8 mouse cellular contexts compared by ENCODE assay signal in the genomic region with DNA sequence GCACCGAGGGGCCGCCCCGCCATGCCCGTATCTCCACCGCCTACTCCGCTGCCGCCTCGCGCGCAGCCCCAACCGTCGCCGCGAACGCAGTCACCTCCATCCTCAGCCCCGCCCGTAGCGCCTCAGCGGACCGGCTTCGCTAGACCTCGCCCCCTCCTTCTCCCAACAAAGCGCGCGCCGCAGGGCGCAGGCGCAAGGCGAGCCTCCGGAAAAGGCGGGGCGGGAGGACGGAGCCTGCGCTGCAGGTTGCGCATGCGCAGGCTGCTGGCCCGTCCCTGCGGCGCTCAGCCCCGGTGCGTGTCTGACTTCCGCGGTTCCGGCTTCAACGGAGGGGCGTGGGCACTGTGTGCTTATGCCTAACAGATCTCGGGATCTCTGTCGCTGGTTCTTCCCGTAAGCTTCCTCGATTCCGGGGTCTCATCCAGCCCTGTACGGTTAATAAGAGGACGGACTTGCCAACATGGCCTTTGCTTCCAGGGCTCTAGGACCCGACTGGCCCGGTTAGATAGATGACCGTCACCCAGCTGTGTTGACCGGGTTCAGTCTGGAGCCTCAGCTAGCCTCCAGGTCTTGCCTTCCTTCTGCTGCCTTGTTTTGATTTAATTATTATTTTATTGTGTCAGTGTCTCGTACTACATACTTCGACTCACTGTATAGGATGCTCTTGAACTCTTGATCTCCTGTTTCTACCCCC. TPM values are rescaled to one million over a fixed set of nuclear protein-coding genes. Genes with fewer than 3 reads are reported as not detected.
A peak's percentile ranks its signal among the peaks of the same experiment; 100 is the strongest.
DNase-seq lines count a peak whose midpoint lies in the region; ATAC-seq lines count a peak whose summit lies in the region.

A gene (minus strand): TSS at position 201 of the 694 bp plus-strand sequence.

- H3K9ac ChIP-seq in intestine, embryonic 14.5 days (ENCODE audit: low read length) = peak within 1 kb of the TSS; percentile 77

- no peaks in the 10 kb centered on the region for H3K36me3 ChIP-seq in intestine, embryonic 14.5 days (ENCODE audit: control insufficient read depth, insufficient read depth, low read length)

- peak within 1 kb of the TSS; percentile 94 for H3K4me2 ChIP-seq in intestine, embryonic 14.5 days (ENCODE audit: low read length)

- H3K9me3 ChIP-seq in intestine, embryonic 14.5 days (ENCODE audit: control insufficient read depth, low read length) = no peaks in the 10 kb centered on the region

- peak within 1 kb of the TSS; percentile 94 for H3K4me3 ChIP-seq in intestine, embryonic 14.5 days (ENCODE audit: low read depth, low read length)

- intact Hi-C loops in left cerebral cortex, postnatal 14 days (cut with DNase I) = loop anchor here (10.0 kb wide), 1 partner anchor 271 kb away; a partner anchor contains a TSS

- H3K27ac ChIP-seq in intestine, embryonic 14.5 days (ENCODE audit: low read depth) = peak within 1 kb of the TSS; percentile 33; the same call in 1 of the 2 replicates

- peak; percentile 93 for ATAC-seq in intestine, embryonic 14.5 days (replicated peaks; ENCODE audit: low FRiP score, low TSS enrichment, low read depth)

- H3K4me1 ChIP-seq in intestine, embryonic 14.5 days (replicated peaks; ENCODE audit: control insufficient read depth, insufficient read depth, low read length) = peaks cover 8% of the 10 kb centered on the region

- no peaks in the 10 kb centered on the region for H3K27me3 ChIP-seq in intestine, embryonic 14.5 days (replicated peaks; ENCODE audit: control insufficient read depth, insufficient read depth, low read length)

- DNase-seq in adrenal gland, adult 18-20 months (ENCODE audit: low spot score in 2 of 2) = peak; percentile 92 to 95
- peak; percentile 99 for DNase-seq in embryo, embryonic 11 days
- DNase-seq in gastrocnemius, postnatal 25 days = peak; percentile 92
- DNase-seq in intestine, embryonic 14.5 days (ENCODE audit: low spot score) = peak; percentile 92
- peak; percentile 94 for DNase-seq in left cerebral cortex, postnatal 14 days (ENCODE audit: low spot score in 2 of 2)
- DNase-seq in mesoderm, embryonic 11.5 days (ENCODE audit: low read depth, low spot score) = peak; percentile 99
- peak; percentile 87 to 89 for DNase-seq in right cerebral cortex, postnatal 36 days (ENCODE audit: low spot score in 2 of 2)
- peak; percentile 94 for DNase-seq in yolk sac, embryonic 10.5 days (ENCODE audit: low spot score)

- under 1% methylated on average over 49 of the region's 59 CpGs for WGBS in intestine, embryonic 14.5 days

RNA-seq across cellular contexts. Expression of the gene that starts here (rescaled TPM):
- total RNA-seq in adrenal gland, adult 18-20 months (2021) = 10 to 100 TPM; 11.9 to 17.8 TPM
- 1 to 10 TPM; 2.4 to 2.8 TPM for total RNA-seq in gastrocnemius, postnatal 25 days (2021)
- 28.2 and 31.6 TPM in 2 replicates for polyA plus RNA-seq in intestine, embryonic 14.5 days (2014; fragmentation: Nextera tagmentation; extraction: Ambion mirVana)
- 10 to 100 TPM; 32.6 to 34.0 TPM for total RNA-seq in left cerebral cortex, postnatal 14 days (2021)

Comparison
In these comparisons a context has a peak if more than half of its experiments do, and no peak if none do; other contexts are left out.
1. Peak in every context shown above with its lines: DNase-seq, ATAC-seq, H3K4me3 ChIP-seq and H3K27ac ChIP-seq.